Mouse (Mus musculus): Measurements from ENCODE around the gene Ephb2.

DNA sequence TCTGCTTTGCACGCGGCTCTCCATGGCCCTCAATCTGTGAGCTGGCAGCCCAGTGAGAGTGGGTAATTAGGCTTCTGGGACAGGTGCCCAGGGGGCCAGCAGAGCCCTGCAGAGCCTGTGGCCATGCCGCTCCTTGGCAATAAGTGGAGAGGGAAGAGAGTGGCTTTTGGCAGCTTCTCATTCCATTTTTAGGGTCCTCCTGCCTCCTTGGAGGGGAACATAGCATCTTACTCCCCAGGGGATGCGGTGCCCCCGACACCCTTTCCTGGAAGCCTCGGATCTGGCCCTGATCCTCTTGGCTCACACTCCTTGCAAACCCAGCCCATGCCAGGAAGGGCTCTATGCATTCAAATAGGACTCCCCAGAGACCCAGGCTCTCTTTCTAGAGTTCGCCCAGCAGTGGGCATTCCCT is 119.2 kb downstream of the Ephb2 start:
- no peak for TF ChIP-seq MYOD1 (IDR thresholded peaks at IDR 0.05; ENCODE audit: control insufficient read depth in 1 of 3, insufficient read length in 2 of 3, low read depth in 2 of 3)
- no peak for TF ChIP-seq POLR2A (IDR thresholded peaks at IDR 0.05; ENCODE audit: insufficient read length, low read depth)
- TF ChIP-seq USF1 (IDR thresholded peaks at IDR 0.05; ENCODE audit: low read depth): no peak

All from myocyte (in vitro differentiated cells).